Mouse (Mus musculus) heart, embryonic 16.5 days (tissue): Measurements from ENCODE around the gene Phlda3. TPM values are rescaled to one million over a fixed set of nuclear protein-coding genes. Genes with fewer than 3 reads are reported as not detected.

Source experiments
- ATAC-seq: fragments of 200-750 bp; cut with Nextera tagmentation; replicated peaks from 2 replicates; pipeline ENCODE4 v1.8.0; 2017; ENCODE audit warnings: moderate number of reproducible peaks; ENCODE audit not compliant: insufficient read depth, low FRiP score; ENCODE audit errors: extremely low read depth
- H3K27ac ChIP-seq: fragments of 300-500 bp; sonication (generic); 2 replicates; pipeline ENCODE4 v1.5.1; 2014; ENCODE audit warnings: mild to moderate bottlenecking, low read length, control low read depth, moderate library complexity
- H3K27me3 ChIP-seq: fragments of 300-500 bp; sonication (generic); 2 replicates; pipeline ENCODE4 v1.6.1; 2014; ENCODE audit warnings: low read length, mixed read lengths; ENCODE audit not compliant: control insufficient read depth, insufficient read depth
- H3K36me3 ChIP-seq: fragments of 300-500 bp; sonication (generic); 2 replicates; pipeline ENCODE4 v1.6.1; 2014; ENCODE audit not compliant: control insufficient read depth, insufficient read depth
- H3K4me1 ChIP-seq: fragments of 300-500 bp; sonication (generic); 2 replicates; pipeline ENCODE4 v1.6.1; 2014; ENCODE audit warnings: low read length, mixed read lengths; ENCODE audit not compliant: control insufficient read depth, insufficient read depth
- H3K4me2 ChIP-seq: fragments of 300-500 bp; sonication (generic); 2 replicates; pipeline ENCODE4 v1.6.1; 2014; ENCODE audit warnings: low read depth, mild to moderate bottlenecking, control low read depth, low read length
- H3K4me3 ChIP-seq: fragments of 300-500 bp; sonication (generic); 2 replicates; pipeline ENCODE4 v1.5.1; 2014; ENCODE audit warnings: mild to moderate bottlenecking, control low read depth, low read length
- H3K9ac ChIP-seq: fragments of 300-500 bp; sonication (generic); 2 replicates; pipeline ENCODE4 v1.6.1; 2014; ENCODE audit warnings: low read length, control low read depth
- H3K9me3 ChIP-seq: fragments of 300-500 bp; sonication (generic); replicated peaks from 2 replicates; pipeline ENCODE4 v1.6.1; 2016; ENCODE audit warnings: low read length; ENCODE audit not compliant: control insufficient read depth
- WGBS: fragments of 180-500 bp; shearing (Covaris S2); extraction: QIAGEN DNeasy Blood & Tissue Kit; methylation state at CpG from one replicate; pipeline ENCODE4 v1.1.7; 2014; 5-methylcytosine and 5-hydroxymethylcytosine counted together
- polyA plus RNA-seq: library from polyadenylated mRNA; unstranded; fragments of >200 nt; fragmentation: Nextera tagmentation; extraction: Ambion mirVana; gene quantifications from 2 replicates; pipeline ENCODE4 v1.2.1, GENCODE M21; 2015

Phlda3 gene
- polyA plus RNA-seq, 1 experiment from 2014 or later, result 77.1 TPM

DNA sequence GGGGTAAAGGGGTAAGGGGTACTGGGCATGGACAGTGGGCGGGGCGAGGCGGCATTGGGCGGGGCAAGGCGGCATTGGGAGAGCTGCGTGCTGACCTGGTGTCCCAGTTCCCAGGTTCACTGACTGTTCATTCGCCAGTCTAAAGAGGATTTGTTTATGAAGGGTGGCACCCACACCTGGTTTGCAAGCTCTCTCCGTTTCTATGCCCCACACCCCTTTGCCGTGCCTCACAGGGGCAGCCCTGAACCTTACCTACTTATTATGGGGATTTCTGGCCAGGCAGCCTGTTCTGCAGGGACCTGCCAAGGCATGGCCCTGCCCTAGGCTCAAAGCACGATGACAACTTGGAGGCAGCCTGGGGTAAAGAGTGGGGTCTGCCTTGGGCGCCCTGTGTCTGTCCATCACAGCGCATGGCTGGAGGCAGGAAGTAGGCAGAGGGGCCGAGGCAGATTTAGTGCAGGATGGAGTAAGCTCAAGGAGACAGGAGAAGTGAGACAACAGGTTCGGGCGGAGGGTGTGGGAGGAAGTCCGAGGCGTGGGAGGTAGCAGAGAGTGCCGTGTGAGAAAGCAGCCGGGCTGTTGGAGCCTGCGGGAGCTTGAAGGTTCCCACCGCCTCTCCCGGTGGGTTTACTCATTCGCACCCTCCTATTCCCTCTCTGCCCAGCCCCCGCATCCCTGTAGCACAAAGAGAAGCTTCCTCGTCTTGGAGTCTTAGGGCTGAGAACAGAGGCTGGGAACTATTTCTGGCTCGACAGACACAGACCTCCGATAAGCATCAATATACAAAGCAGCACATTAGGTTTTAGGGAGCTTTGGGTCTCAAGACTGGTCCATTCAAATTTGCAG lies 27.7 kb downstream of the Phlda3 start:
- 18% methylated on average over 27 of the region's 27 CpGs for WGBS
- peak; percentile 9; the same call in 1 of the 2 replicates for ATAC-seq
- Histone ChIP-seq H3K9me3 (no peaks in the 10 kb centered on the region), H3K27me3 (no peaks in the 10 kb centered on the region), H3K4me3 (peak overlapping the region; percentile 41), H3K27ac (peak overlapping the region; percentile 88), H3K4me1 (peaks cover 53% of the 10 kb centered on the region), H3K4me2 (peak overlapping the region; percentile 67), H3K36me3 (no peaks in the 10 kb centered on the region), H3K9ac (peak overlapping the region; percentile 75)

- H3K9ac ChIP-seq, result peak overlapping the region; percentile 75
- H3K27ac ChIP-seq, result peak overlapping the region; percentile 88
- no peaks in the 10 kb centered on the region for H3K36me3 ChIP-seq
- H3K4me1 ChIP-seq, result peaks cover 53% of the 10 kb centered on the region
- peak; percentile 59; the same call in 1 of the 2 replicates for ATAC-seq
- H3K4me3 ChIP-seq, result peak overlapping the region; percentile 41
- WGBS, result 10% methylated on average over 20 of the region's 20 CpGs
- H3K4me2 ChIP-seq, result peak overlapping the region; percentile 67
- no peaks in the 10 kb centered on the region for H3K9me3 ChIP-seq
- H3K27me3 ChIP-seq, result no peaks in the 10 kb centered on the region
Observed at GRCm38 (mm10) chr1:135794216-135795134, 28.6 kb downstream of the Phlda3 start.

DNA sequence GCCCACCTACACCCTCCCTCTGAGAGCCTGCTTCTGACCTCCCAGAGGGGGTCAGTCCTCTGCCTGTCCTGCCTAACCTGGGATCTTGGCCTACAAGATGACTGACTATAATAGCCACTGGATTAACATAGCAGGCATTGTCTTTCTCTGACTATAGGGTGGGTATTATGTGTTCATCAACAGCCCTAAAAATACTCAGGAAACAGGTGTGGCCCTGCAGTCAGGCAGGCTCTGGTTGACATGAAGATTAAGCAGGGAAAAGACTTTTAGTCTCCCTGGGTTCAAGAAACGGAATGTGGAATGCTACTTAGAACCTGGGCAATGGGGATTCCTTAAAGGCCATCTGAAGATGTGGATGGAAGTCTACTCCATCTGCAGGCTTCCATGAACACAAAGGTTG lies 32.6 kb downstream of the Phlda3 start:
- Histone ChIP-seq H3K27me3 (no peaks in the 10 kb centered on the region), H3K4me3 (no peak overlapping the region; the same call in 1 of the 2 replicates), H3K27ac (peak overlapping the region; percentile 100), H3K36me3 (peaks cover 6% of the 10 kb centered on the region), H3K9ac (peak overlapping the region; percentile 59), H3K4me1 (peaks cover 66% of the 10 kb centered on the region), H3K9me3 (no peaks in the 10 kb centered on the region), H3K4me2 (peak overlapping the region; percentile 85)
- no peak for ATAC-seq
- WGBS, result 50% methylated on average over 1 of the region's 1 CpGs

GRCm38 (mm10) chr1:135799109-135799627 lies 33.2 kb downstream of the Phlda3 start:
- Histone ChIP-seq H3K4me2 (peak overlapping the region; percentile 85), H3K9me3 (no peaks in the 10 kb centered on the region), H3K27ac (peak overlapping the region; percentile 100), H3K36me3 (peaks cover 6% of the 10 kb centered on the region), H3K9ac (peak overlapping the region; percentile 84), H3K27me3 (no peaks in the 10 kb centered on the region), H3K4me3 (peak overlapping the region; percentile 61), H3K4me1 (peaks cover 65% of the 10 kb centered on the region)
- peak; percentile 16 for ATAC-seq
- WGBS, result 19% methylated on average over 8 of the region's 8 CpGs

DNA sequence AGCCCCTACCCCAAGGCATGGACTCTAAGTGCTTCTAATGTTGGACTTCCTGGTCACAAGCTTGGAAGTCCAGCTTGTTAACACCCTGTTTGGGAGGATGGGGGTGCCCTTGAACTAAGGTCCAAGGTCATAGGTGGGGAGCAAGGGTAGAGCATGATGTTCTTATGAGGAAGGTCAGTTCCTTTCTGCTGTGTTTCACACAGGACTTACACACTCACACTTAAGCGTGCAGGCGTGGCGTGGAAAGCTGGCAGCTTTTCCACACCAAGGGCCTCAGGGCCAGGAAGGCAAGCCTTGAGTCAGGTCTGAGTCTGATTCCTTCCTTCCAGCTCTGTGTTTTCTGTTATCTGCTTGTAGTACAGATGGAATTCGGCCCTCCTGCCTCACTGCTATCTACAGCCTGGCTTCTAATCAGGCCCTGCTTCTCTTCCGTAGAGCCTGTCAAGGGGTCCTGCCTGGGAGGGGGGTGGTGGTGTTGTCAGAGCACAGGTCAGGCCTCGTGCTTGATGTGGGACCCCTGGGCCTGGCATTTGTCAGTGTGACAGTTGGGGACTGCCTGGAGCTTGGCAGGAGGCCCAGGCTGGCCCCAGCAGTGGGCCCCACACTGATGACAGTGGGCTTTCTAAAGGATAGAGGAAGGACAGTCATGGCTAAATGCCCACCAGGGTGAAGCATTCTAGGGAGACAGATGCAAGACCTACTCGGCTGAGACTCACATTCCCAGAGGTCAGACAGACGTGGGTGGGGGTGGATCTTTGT lies 34.5 kb downstream of the Phlda3 start:
- Histone ChIP-seq H3K27me3 (no peaks in the 10 kb centered on the region), H3K9me3 (no peaks in the 10 kb centered on the region), H3K4me3 (peak overlapping the region; percentile 61), H3K27ac (peak overlapping the region; percentile 100), H3K4me1 (peaks cover 65% of the 10 kb centered on the region), H3K9ac (peak overlapping the region; percentile 85), H3K4me2 (peak overlapping the region; percentile 85), H3K36me3 (peaks cover 14% of the 10 kb centered on the region)
- peak; percentile 90 for ATAC-seq
- 12% methylated on average over 8 of the region's 8 CpGs for WGBS

DNA sequence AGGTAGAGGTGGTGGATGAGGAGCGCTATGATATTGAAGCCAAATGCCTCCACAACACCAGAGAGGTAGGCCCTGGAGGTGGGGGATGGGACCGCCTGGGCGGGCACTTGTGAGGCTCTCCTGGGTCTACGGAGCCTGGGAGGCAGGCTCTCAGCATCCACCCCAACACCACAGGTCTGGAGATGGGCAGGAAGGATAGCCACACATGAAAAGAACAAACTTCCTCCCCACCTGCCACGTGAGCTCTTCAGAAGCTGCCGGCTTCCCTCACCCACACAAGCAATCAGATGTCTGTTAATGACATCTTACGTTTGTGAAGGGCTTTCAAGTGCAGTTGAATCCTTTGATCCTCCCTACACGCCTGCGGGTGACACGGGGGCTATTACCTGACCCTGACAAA lies 41.6 kb downstream of the Phlda3 start:
- Histone ChIP-seq H3K9ac (0 out of 2 replicates have a peak overlapping the region, but pooled peaks have one; percentile 1), H3K4me2 (no peak overlapping the region), H3K27me3 (no peaks in the 10 kb centered on the region), H3K27ac (peak overlapping the region; percentile 44; the same call in 1 of the 2 replicates), H3K4me1 (peaks cover 58% of the 10 kb centered on the region), H3K9me3 (no peaks in the 10 kb centered on the region), H3K36me3 (peaks cover 34% of the 10 kb centered on the region), H3K4me3 (no peak overlapping the region)
- no peak for ATAC-seq
- WGBS, result 39% methylated on average over 10 of the region's 10 CpGs

DNA sequence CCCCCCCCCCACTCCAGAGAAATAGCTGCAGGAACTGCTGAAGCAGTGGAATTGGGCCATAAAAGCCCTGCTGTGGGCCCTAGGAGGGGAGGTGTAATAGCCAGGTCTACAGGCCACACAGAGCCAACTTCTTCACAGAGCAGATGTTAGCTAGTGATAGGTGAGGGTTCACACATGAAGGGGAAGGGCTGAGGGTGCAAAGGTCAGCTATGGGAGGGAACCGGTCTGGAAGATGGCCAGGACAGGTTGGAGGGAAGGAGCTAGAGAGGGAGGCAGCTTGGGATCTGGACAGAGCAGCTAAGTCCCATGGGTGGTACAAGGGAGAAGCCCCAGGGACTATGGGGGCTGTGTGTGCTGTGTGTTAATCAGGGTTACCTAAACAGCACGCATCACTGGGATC lies 44.3 kb downstream of the Phlda3 start:
- no peaks in the 10 kb centered on the region for H3K27me3 ChIP-seq
- no peak overlapping the region for H3K4me3 ChIP-seq
- no peak overlapping the region for H3K27ac ChIP-seq
- no peak for ATAC-seq
- H3K36me3 ChIP-seq, result peaks cover 25% of the 10 kb centered on the region
- H3K9me3 ChIP-seq, result no peaks in the 10 kb centered on the region
- H3K9ac ChIP-seq, result no peak overlapping the region
- WGBS, result 54% methylated on average over 2 of the region's 2 CpGs
- H3K4me1 ChIP-seq, result peaks cover 45% of the 10 kb centered on the region
- no peak overlapping the region for H3K4me2 ChIP-seq

DNA sequence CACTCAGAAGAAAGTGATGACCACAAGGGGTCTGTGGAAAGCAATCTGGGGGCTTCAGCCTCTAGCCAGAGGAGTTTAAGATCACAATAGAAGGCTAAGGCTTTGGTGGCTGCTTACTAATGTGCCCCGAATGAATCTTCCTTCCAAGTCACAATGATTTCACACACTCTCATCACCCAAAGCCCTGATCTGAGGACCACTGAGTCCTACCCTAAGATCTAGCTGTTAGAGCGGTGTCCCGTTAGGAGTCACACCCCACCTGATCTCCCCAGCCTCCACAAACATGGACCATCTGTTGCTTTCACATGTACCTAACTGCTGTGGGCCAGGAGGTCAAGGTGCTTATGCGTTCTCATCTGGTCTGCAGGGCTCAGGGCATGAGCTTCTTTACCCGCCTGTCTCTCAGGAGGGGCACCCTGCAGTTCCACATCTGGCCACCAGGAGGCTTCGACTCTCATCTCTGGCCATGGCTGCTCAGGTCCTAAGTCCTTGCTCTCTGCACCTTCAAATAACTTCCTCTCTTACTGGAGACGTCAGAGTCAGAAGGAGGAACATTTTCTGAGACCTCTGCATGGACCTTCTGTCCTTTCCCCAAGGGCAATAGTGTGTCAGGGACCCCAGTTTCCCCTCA lies 45.2 kb downstream of the Phlda3 start:
- H3K9ac ChIP-seq, result peak overlapping the region; percentile 26; the same call in 1 of the 2 replicates

More for the DNA sequence above, 45.2 kb downstream of the Phlda3 start:
- H3K27ac ChIP-seq, result peak overlapping the region; percentile 89
- WGBS, result 31% methylated on average over 7 of the region's 7 CpGs
- H3K4me1 ChIP-seq, result peaks cover 42% of the 10 kb centered on the region
- no peaks in the 10 kb centered on the region for H3K27me3 ChIP-seq
- peak; percentile 26; the same call in 1 of the 2 replicates for ATAC-seq
- no peak overlapping the region for H3K4me3 ChIP-seq
- H3K36me3 ChIP-seq, result peaks cover 23% of the 10 kb centered on the region
- H3K4me2 ChIP-seq, result no peak overlapping the region
- H3K9me3 ChIP-seq, result no peaks in the 10 kb centered on the region
